Mouse (Mus musculus): ENCODE data around the gene Fbxo30.
A peak's percentile ranks its signal among the peaks of the same experiment; 100 is the strongest.

Fbxo30 gene

DNA sequence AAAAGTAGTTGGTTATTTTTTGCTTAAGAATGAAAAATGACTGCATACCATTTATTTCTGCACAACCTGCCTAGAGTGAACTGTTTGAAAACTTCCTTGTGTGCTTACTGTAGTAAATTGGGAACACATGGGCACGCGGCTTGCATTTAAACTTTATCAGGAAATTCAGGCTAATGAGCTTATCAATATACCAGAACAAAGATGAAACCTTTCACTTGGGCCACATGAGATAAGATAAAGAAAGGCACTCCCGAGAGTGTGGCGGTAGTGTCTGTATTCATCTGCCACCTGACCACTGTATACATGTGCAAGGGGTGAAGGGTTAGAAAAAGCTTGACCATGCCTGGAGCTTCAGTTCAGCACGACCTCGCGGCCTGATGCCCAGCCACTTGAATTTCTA lies 41.2 kb downstream of the Fbxo30 start:
- DNase-seq (ENCODE audit: low spot score) = peak; percentile 38

DNA sequence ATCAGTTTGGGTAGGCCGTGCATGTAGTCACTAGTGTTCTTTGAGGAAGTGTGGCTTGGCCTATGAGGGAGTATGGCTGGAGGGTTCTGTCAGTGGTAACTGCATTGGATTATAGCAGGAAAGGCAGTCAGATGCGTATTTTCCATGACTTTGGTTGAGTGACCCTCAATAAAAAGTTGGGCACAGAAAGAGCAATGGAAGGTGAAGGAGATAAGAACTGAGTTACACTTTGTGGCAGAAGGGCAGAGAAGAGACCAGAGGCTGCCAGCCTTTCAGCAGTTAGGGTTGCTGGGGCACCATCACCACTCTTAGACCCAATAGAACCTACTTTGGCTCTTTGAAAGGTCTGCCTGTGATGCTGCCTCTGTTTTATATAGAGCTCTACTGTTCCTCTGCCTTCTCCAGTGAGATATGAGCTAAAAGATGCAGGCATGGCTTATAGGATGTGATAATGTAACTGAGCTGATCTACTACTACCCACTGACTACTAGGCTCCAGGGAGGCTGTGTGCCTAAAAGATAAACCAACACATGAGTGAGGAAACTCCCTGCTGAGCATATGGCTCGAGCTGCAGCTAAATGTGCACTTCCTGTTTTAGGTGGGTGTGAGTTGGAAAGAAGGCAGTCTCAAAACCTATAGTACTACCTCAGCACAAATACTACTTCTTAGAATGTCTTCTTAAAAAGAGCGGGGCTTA lies 42.2 kb downstream of the Fbxo30 start:
- DNase-seq (ENCODE audit: low spot score) = peak; percentile 76

DNA sequence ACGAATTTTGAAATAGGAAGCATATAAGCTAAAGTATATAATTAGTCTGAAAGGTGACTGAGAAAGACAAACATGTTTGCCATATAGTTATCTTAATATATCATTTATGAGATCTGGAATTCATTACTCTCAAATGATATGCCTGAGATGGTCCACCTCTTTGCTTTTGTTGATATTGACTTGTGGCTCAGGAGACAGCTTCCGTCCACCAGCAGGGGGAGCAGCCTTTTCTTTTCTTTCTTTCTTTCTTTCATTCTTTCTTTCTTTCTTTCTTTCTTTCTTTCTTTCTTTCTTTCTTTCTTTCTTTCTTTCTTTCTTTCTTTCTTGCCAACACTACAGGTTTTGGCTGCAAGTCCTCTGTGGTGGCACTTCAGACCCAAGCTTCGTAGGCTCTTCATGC lies 45.4 kb downstream of the Fbxo30 start:
- DNase-seq (ENCODE audit: low spot score) = no peak

DNA sequence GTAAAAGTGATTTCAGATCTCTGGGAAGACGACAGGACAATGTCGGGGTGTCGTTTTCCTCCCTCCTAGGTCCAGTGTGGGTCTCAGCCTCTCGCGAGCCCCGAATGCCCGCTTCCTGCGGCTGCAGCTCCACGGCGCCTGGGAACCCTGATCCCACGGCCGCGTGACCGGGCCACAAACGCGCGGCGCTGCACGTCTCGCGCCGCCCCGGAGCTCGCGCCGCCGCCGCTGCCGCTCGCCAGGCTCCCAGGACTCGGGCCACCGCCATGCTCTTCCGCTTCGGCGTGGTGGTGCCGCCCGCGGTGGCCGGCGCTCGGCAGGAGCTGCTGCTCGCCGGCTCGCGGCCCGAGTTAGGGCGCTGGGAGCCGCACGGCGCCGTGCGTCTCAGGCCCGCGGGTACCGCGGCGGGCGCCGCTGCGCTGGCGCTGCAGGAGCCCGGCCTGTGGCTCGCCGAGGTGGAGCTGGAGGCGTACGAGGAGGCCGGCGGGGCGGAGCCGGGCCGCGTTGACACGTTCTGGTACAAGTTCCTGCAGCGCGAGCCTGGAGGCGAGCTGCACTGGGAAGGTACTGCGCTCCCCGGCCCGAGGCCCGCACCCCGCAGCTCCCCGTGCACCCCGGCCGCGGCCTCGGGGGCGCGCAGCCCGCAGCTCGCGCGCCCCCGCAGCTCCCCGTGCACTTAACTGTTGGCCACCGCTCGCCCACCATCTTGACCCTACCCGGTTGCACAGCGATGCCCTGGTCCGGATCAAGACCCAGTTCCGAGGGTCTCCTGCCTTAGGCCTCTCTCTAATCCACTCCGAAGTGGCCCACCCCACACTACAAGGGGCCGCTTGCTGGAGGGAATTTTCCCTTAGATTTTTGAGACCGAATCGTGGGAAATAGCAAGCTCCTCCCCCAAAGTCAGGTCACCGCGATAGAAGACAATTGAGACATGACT lies 62.3 kb downstream of the Fbxo30 start, which contains the start of gene Epm2a:
Gene Epm2a (plus strand): TSS at position 200 of the 937 bp plus-strand sequence.
- peak; percentile 53 for DNase-seq (ENCODE audit: low spot score)

DNA sequence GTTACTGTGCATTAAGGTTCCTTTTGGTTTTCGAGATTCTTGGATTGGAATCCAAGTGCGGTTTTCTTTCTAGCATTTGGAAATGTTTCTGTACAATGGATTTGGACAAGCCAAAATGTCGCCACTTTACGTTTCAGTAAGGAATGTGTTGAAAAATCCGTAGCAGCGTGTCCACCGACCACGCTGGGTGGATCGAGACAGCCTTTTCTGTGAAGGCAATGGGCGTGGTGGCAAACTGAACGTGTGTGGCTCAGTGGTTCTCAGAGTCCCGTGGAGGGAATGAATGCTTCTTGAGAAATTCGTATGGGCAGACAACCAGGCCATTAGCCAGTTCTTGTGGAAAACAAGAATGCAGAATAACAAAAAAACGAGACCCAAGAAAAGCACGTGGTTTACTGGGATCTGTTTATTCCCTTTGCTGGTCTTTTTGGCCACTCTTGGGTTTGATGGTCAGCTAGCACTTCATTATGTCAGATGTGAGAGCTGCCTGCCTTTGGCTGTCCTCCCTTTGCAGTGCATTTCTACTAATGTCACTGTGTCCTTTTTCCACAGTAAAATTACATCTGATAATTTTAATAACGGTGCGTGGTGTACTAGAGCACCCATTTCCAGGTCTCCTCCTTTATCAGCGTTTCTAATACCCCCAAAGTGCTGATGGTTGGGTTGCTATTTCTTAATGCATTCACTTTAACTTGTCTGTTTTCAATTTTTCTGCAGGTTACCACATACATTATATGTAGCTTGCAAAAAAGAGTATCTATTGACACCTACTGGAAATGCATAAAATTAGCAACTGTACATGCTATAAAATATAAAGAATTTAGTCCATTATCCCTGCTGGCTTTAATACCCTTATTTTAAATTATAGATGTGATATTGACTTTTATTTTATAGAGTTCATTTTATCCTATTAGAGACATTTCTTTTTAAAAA lies 63.7 kb downstream of the Fbxo30 start:
- no peak for DNase-seq (ENCODE audit: low spot score)
